Mouse (Mus musculus): Measurements from ENCODE around the gene Cdh16.
A peak's percentile ranks its signal among the peaks of the same experiment; 100 is the strongest.

The Cdh16 gene

GRCm38 (mm10) chr8:104570436-104571343 is 53.5 kb downstream of the Cdh16 start:
- peak; percentile 79 for DNase-seq (ENCODE audit: low spot score)

DNA sequence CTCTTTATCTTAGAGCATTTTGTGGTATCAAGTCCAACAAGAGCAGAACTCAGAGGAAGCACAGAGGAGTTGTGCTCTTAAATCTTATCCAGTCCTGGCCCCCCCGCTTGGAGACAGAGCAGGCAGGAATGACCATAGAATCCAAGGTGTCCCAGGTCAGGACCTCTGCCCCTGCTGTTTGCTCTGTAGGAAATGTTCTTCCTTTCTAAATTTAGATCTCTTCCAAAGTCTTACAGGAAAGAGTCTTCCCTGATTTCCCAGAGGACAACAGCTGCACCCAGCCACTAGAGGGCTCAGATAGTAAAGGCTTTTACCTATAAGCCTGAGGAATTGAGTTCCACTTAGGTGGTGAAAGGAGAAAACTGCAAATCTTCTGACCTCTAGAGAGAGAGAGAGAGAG is 54.6 kb downstream of the Cdh16 start:
- DNase-seq (ENCODE audit: low spot score) = peak; percentile 38

GRCm38 (mm10) chr8:104565457-104565798 is 58.8 kb downstream of the Cdh16 start:
- DNase-seq (ENCODE audit: low spot score) = no peak

DNA sequence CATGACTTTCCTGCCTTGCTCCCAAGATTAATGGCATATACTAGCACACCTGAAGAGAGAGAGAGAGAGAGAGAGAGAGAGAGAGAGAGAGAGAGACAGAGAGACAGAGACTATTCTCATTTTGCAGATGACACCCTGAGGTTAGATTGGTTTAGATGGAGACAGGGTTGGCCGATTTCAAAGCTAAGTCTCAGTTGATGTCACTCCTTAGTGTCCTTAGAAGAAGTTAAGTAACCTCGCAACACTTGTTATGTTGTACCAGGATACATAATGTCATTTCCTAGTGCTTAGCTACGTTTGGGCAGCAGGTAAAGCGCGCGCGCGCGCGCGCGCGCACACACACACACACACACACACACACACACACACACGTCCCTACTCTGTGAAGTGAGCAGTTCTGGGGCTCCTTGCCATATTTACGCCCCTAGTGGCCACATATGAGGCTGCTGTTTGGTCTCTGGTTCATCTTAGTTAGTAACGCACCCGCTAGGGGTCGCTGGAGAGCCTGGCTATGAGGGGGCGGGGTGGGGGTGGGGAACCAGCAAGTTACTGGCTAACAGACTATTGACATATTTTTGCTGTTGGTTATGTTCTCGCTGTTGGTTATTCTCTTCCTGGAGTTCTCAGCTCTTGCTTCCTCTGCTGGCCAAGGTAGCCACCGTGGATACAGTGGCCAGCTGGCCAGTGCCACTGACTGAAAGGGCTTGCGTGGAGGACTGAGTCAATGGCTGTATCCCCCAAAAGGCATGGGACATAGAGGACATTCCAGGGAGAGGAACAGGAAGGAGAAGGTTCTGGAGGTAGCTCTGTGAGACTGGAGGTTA is 59.4 kb downstream of the Cdh16 start:
- peak; percentile 92 for DNase-seq (ENCODE audit: low spot score)

DNA sequence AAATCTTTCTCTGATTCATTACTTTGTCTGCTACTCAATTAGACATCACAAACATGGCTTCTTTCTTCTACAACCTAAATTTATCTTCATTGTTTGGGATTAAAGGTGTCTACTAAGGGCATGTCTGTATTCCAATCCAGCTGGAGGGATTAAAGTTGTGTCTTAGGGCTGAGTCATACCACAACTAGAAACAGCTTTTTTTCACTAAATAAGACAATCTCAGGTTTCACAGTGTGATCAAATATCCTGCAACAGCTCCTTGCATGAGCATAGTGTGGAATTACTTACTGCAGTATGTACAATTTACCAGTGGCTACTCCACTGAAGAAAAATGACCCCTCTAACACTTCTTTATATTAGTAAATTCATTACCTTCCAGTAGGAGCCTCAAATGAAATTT is 63.5 kb downstream of the Cdh16 start:
- no peak for DNase-seq (ENCODE audit: low spot score)

GRCm38 (mm10) chr8:104557226-104557625 is 67.0 kb downstream of the Cdh16 start:
- DNase-seq (ENCODE audit: low spot score) = no peak

DNA sequence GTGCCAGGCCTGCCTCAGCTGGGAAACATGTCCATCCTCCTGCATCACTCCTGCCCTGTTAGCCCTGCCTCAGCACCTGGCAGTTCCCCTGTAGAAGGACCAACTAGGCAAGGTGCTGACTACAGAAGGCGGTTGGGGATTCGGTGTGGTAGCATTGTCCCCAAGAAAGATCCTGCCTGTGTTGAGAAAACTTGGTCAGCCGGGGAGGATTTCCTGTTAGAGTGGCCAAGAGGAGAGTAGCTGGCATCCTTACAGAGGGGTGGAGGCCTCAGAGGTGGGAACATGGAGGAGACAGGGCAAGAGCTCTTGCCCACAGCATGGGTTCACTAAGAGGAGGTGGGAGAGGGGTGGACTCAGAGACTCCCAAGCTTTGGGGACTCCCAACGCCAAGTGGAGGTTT is 69.0 kb downstream of the Cdh16 start:
- no peak for DNase-seq (ENCODE audit: low spot score)

Data from adipocyte (in vitro differentiated cells).